Mouse (Mus musculus) heart, embryonic 16.5 days (tissue): Measurements from ENCODE around the gene Laptm5. TPM values are rescaled to one million over a fixed set of nuclear protein-coding genes. Genes with fewer than 3 reads are reported as not detected.

Source experiments
- ATAC-seq: fragments of 200-750 bp; cut with Nextera tagmentation; replicated peaks from 2 replicates; pipeline ENCODE4 v1.8.0; 2017; ENCODE audit warnings: moderate number of reproducible peaks; ENCODE audit not compliant: insufficient read depth, low FRiP score; ENCODE audit errors: extremely low read depth
- H3K27ac ChIP-seq: fragments of 300-500 bp; sonication (generic); 2 replicates; pipeline ENCODE4 v1.5.1; 2014; ENCODE audit warnings: mild to moderate bottlenecking, low read length, control low read depth, moderate library complexity
- H3K27me3 ChIP-seq: fragments of 300-500 bp; sonication (generic); 2 replicates; pipeline ENCODE4 v1.6.1; 2014; ENCODE audit warnings: low read length, mixed read lengths; ENCODE audit not compliant: control insufficient read depth, insufficient read depth
- H3K36me3 ChIP-seq: fragments of 300-500 bp; sonication (generic); 2 replicates; pipeline ENCODE4 v1.6.1; 2014; ENCODE audit not compliant: control insufficient read depth, insufficient read depth
- H3K4me1 ChIP-seq: fragments of 300-500 bp; sonication (generic); 2 replicates; pipeline ENCODE4 v1.6.1; 2014; ENCODE audit warnings: low read length, mixed read lengths; ENCODE audit not compliant: control insufficient read depth, insufficient read depth
- H3K4me2 ChIP-seq: fragments of 300-500 bp; sonication (generic); 2 replicates; pipeline ENCODE4 v1.6.1; 2014; ENCODE audit warnings: low read depth, mild to moderate bottlenecking, control low read depth, low read length
- H3K4me3 ChIP-seq: fragments of 300-500 bp; sonication (generic); 2 replicates; pipeline ENCODE4 v1.5.1; 2014; ENCODE audit warnings: mild to moderate bottlenecking, control low read depth, low read length
- H3K9ac ChIP-seq: fragments of 300-500 bp; sonication (generic); 2 replicates; pipeline ENCODE4 v1.6.1; 2014; ENCODE audit warnings: low read length, control low read depth
- H3K9me3 ChIP-seq: fragments of 300-500 bp; sonication (generic); replicated peaks from 2 replicates; pipeline ENCODE4 v1.6.1; 2016; ENCODE audit warnings: low read length; ENCODE audit not compliant: control insufficient read depth
- WGBS: fragments of 180-500 bp; shearing (Covaris S2); extraction: QIAGEN DNeasy Blood & Tissue Kit; methylation state at CpG from one replicate; pipeline ENCODE4 v1.1.7; 2014; 5-methylcytosine and 5-hydroxymethylcytosine counted together
- polyA plus RNA-seq: library from polyadenylated mRNA; unstranded; fragments of >200 nt; fragmentation: Nextera tagmentation; extraction: Ambion mirVana; gene quantifications from 2 replicates; pipeline ENCODE4 v1.2.1, GENCODE M21; 2015

Gene Laptm5
- polyA plus RNA-seq, 1 experiment from 2014 or later: 61.2 TPM

GRCm38 (mm10) chr4:130892001-130892587 lies 20.8 kb upstream of the Laptm5 start:
- 0 out of 2 replicates have a peak, but pooled peaks have one; percentile 19 for ATAC-seq

GRCm38 (mm10) chr4:130893688-130894087 lies 19.2 kb upstream of the Laptm5 start:
- H3K9ac ChIP-seq: no peak overlapping the region
- 55% methylated on average over 5 of the region's 5 CpGs for WGBS

More at GRCm38 (mm10) chr4:130892001-130892587, 20.8 kb upstream of the Laptm5 start:
- Histone ChIP-seq H3K4me3 (no peak overlapping the region), H3K4me1 (peaks cover 3% of the 10 kb centered on the region; the same call in 1 of the 2 replicates), H3K4me2 (no peak overlapping the region), H3K9ac (no peak overlapping the region), H3K27ac (no peak overlapping the region), H3K36me3 (no peaks in the 10 kb centered on the region), H3K27me3 (peaks cover 3% of the 10 kb centered on the region; the same call in 1 of the 2 replicates), H3K9me3 (no peaks in the 10 kb centered on the region)
- 30% methylated on average over 17 of the region's 17 CpGs for WGBS

GRCm38 (mm10) chr4:130895701-130896100 lies 17.2 kb upstream of the Laptm5 start:
- 72% methylated on average over 6 of the region's 6 CpGs for WGBS
- no peaks in the 10 kb centered on the region for H3K36me3 ChIP-seq
- no peak overlapping the region for H3K4me2 ChIP-seq
- H3K4me3 ChIP-seq: no peak overlapping the region
- H3K27me3 ChIP-seq: peaks cover 3% of the 10 kb centered on the region; the same call in 1 of the 2 replicates
- ATAC-seq: no peak
- peaks cover 6% of the 10 kb centered on the region for H3K4me1 ChIP-seq
- no peak overlapping the region for H3K27ac ChIP-seq
- H3K9ac ChIP-seq: no peak overlapping the region
- no peaks in the 10 kb centered on the region for H3K9me3 ChIP-seq

More at GRCm38 (mm10) chr4:130893688-130894087, 19.2 kb upstream of the Laptm5 start:
- H3K4me3 ChIP-seq: no peak overlapping the region
- H3K27me3 ChIP-seq: peaks cover 3% of the 10 kb centered on the region; the same call in 1 of the 2 replicates
- H3K36me3 ChIP-seq: no peaks in the 10 kb centered on the region
- no peak for ATAC-seq
- H3K9me3 ChIP-seq: no peaks in the 10 kb centered on the region
- H3K27ac ChIP-seq: no peak overlapping the region
- H3K4me1 ChIP-seq: peaks cover 3% of the 10 kb centered on the region; the same call in 1 of the 2 replicates
- H3K4me2 ChIP-seq: no peak overlapping the region

GRCm38 (mm10) chr4:130896372-130896771 lies 16.6 kb upstream of the Laptm5 start:
- Histone ChIP-seq H3K4me2 (no peak overlapping the region), H3K9ac (no peak overlapping the region)
- no peak for ATAC-seq

GRCm38 (mm10) chr4:130899383-130899781 lies 13.5 kb upstream of the Laptm5 start:
- no peaks in the 10 kb centered on the region for H3K9me3 ChIP-seq
- 72% methylated on average over 2 of the region's 3 CpGs for WGBS
- ATAC-seq: no peak
- no peaks in the 10 kb centered on the region for H3K27me3 ChIP-seq
- peak overlapping the region; percentile 33 for H3K27ac ChIP-seq
- H3K4me2 ChIP-seq: no peak overlapping the region
- peaks cover 10% of the 10 kb centered on the region for H3K4me1 ChIP-seq
- no peaks in the 10 kb centered on the region for H3K36me3 ChIP-seq
- H3K4me3 ChIP-seq: no peak overlapping the region
- no peak overlapping the region for H3K9ac ChIP-seq

More at GRCm38 (mm10) chr4:130896372-130896771, 16.6 kb upstream of the Laptm5 start:
- H3K36me3 ChIP-seq: no peaks in the 10 kb centered on the region
- H3K4me1 ChIP-seq: peaks cover 6% of the 10 kb centered on the region
- WGBS: 63% methylated on average over 2 of the region's 2 CpGs
- no peak overlapping the region for H3K27ac ChIP-seq
- H3K9me3 ChIP-seq: no peaks in the 10 kb centered on the region
- H3K4me3 ChIP-seq: no peak overlapping the region
- peaks cover 3% of the 10 kb centered on the region; the same call in 1 of the 2 replicates for H3K27me3 ChIP-seq

- H3K4me2 ChIP-seq: no peak overlapping the region
- peaks cover 13% of the 10 kb centered on the region for H3K4me1 ChIP-seq
- H3K27ac ChIP-seq: peak overlapping the region; percentile 33
- no peak for ATAC-seq
- WGBS: 67% methylated on average over 6 of the region's 6 CpGs
- no peaks in the 10 kb centered on the region for H3K27me3 ChIP-seq
- no peak overlapping the region for H3K9ac ChIP-seq
- no peak overlapping the region for H3K4me3 ChIP-seq
- H3K36me3 ChIP-seq: no peaks in the 10 kb centered on the region
- H3K9me3 ChIP-seq: no peaks in the 10 kb centered on the region
These were observed 13.0 kb upstream of the Laptm5 start for GRCm38 (mm10) chr4:130899782-130900427.

GRCm38 (mm10) chr4:130900746-130901145 lies 12.2 kb upstream of the Laptm5 start:
- no peak overlapping the region for H3K27ac ChIP-seq
- WGBS: 68% methylated on average over 7 of the region's 7 CpGs
- ATAC-seq: no peak
- no peaks in the 10 kb centered on the region for H3K27me3 ChIP-seq
- peaks cover 19% of the 10 kb centered on the region for H3K4me1 ChIP-seq
- H3K4me2 ChIP-seq: no peak overlapping the region
- H3K9me3 ChIP-seq: no peaks in the 10 kb centered on the region
- H3K4me3 ChIP-seq: no peak overlapping the region
- no peaks in the 10 kb centered on the region for H3K36me3 ChIP-seq
- no peak overlapping the region for H3K9ac ChIP-seq

GRCm38 (mm10) chr4:130902289-130902781 lies 10.6 kb upstream of the Laptm5 start:
- Histone ChIP-seq H3K27ac (no peak overlapping the region), H3K4me3 (no peak overlapping the region), H3K9me3 (no peaks in the 10 kb centered on the region), H3K4me2 (no peak overlapping the region), H3K27me3 (no peaks in the 10 kb centered on the region), H3K36me3 (no peaks in the 10 kb centered on the region), H3K9ac (no peak overlapping the region), H3K4me1 (peaks cover 26% of the 10 kb centered on the region)
- no peak for ATAC-seq
- whole genome bisulfite sequencing: 50% methylated on average over 8 of the region's 8 CpGs

GRCm38 (mm10) chr4:130905025-130905424 lies 7.9 kb upstream of the Laptm5 start:
- Histone ChIP-seq H3K27me3 (no peaks in the 10 kb centered on the region), H3K36me3 (no peaks in the 10 kb centered on the region), H3K27ac (no peak overlapping the region), H3K4me3 (no peak overlapping the region), H3K9me3 (no peaks in the 10 kb centered on the region), H3K4me1 (peaks cover 32% of the 10 kb centered on the region), H3K9ac (no peak overlapping the region), H3K4me2 (no peak overlapping the region)
- ATAC-seq: no peak
- 27% methylated on average over 7 of the region's 7 CpGs for WGBS
